Mouse (Mus musculus): ENCODE results near the gene Homer1. TPM values are rescaled to one million over a fixed set of nuclear protein-coding genes. Genes with fewer than 3 reads are reported as not detected.

Homer1 gene
- polyA plus RNA-seq, 1 experiment = 3.4 TPM

DNA sequence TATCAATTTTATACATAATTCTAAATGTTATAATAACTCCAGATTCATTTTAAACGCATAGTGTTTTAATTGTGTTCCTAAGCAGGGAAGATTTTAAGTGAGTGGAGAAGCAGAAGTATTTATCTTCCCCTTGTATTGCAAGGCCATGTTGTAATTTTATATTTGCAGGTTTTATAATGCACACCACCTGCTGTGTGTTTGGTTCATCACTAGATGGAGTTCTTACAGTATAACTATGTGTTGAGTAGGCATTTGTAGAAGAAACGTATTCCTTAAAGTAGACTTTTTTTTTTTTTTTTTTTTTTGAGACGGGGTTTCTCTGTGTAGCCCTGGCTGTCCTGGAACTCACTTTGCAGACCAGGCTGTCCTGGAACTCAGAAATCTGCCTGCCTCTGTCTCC, 35.9 kb downstream of the Homer1 start:
- WGBS = 62% methylated on average over 3 of the region's 3 CpGs
- no peak for TF ChIP-seq POLR2A (IDR thresholded peaks at IDR 0.05; ENCODE audit: low read depth, low read length)
- TF ChIP-seq CTCF (IDR thresholded peaks at IDR 0.05; ENCODE audit: extremely low read depth, insufficient read length, insufficient replicate concordance, low read depth, low read length) = no peak
- H3K27me3 ChIP-seq (ENCODE audit: control insufficient read depth, insufficient read depth, low read length) = no peaks in the 10 kb centered on the region
- H3K27ac ChIP-seq (ENCODE audit: insufficient read depth, low read depth, low read length) = no peak overlapping the region
- no peaks in the 10 kb centered on the region for H3K36me3 ChIP-seq (ENCODE audit: control insufficient read depth, insufficient read depth, low read length)
- no peaks in the 10 kb centered on the region for H3K4me1 ChIP-seq (ENCODE audit: control insufficient read depth, insufficient read depth, insufficient read length, low read length)
- no peak overlapping the region for H3K4me3 ChIP-seq (ENCODE audit: low read depth, low read length)

DNA sequence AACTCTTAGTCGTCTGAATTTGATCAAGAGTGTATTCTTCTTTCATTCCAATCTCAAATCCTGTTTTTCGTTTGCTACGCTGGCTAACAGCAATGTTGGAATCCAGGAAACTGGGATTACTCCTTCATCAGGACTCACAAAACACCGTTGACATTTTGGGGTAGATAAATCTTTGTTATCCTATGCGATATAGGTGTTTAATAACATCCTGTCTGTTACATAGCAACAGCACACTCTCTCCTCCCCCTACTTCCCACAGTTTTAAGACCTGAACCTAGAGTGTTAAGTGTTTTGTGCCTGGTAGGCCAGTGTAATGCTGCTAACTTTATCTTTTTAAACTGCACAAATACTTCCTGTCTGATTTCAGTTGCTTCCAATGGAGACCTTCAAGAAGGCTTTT, 39.0 kb downstream of the Homer1 start:
- Histone ChIP-seq H3K4me1 (ENCODE audit: control insufficient read depth, insufficient read depth, insufficient read length, low read length) (0 out of 2 replicates have a peak, but pooled peaks cover 2% of the 10 kb centered on the region), H3K27ac (ENCODE audit: insufficient read depth, low read depth, low read length) (no peak overlapping the region), H3K27me3 (ENCODE audit: control insufficient read depth, insufficient read depth, low read length) (no peaks in the 10 kb centered on the region), H3K36me3 (ENCODE audit: control insufficient read depth, insufficient read depth, low read length) (0 out of 2 replicates have a peak, but pooled peaks cover 2% of the 10 kb centered on the region), H3K4me3 (ENCODE audit: low read depth, low read length) (no peak overlapping the region)
- WGBS = 56% methylated on average over 5 of the region's 5 CpGs
- TF ChIP-seq POLR2A (IDR thresholded peaks at IDR 0.05; ENCODE audit: low read depth, low read length) = no peak
- no peak for TF ChIP-seq CTCF (IDR thresholded peaks at IDR 0.05; ENCODE audit: extremely low read depth, insufficient read length, insufficient replicate concordance, low read depth, low read length)

DNA sequence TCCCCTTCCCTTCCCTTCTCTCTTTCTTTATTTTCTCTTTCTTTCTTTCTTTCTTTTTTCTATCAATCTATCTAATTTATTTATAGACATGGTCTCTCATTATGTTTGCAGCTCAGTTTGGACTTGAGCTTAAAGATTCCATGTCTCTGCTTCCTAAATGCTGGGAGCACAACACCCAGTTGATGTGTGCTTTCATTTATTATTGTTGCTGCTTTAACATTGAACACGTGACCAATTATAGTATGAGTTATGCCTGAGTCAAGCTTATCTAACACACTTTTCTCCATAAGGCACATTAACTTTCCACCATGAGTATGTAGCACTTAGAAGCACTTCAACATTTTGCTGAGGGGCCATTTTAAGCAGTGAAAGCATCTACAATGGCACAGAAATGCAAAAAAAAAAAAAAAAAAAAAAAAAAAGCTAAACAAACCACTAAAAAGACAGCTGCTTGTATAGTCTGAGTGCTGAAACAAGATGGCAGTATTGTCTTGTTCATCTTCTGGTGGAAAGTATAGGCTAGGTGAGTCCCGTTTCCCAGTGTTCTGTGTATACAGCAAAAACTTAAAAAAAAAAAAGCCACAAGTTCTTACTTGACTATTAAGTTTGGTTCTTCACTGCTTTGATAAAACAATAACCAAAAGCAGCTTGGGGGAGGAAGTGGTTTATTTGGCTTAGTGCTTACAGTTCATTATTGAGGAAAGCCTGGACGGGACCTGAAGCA, 41.3 kb downstream of the Homer1 start:
- WGBS = 63% methylated on average over 3 of the region's 3 CpGs
- H3K27me3 ChIP-seq (ENCODE audit: control insufficient read depth, insufficient read depth, low read length) = no peaks in the 10 kb centered on the region
- H3K27ac ChIP-seq (ENCODE audit: insufficient read depth, low read depth, low read length) = no peak overlapping the region
- peaks cover 4% of the 10 kb centered on the region; the same call in 1 of the 2 replicates for H3K4me1 ChIP-seq (ENCODE audit: control insufficient read depth, insufficient read depth, insufficient read length, low read length)
- H3K36me3 ChIP-seq (ENCODE audit: control insufficient read depth, insufficient read depth, low read length) = 0 out of 2 replicates have a peak, but pooled peaks cover 2% of the 10 kb centered on the region
- H3K4me3 ChIP-seq (ENCODE audit: low read depth, low read length) = no peak overlapping the region
- TF ChIP-seq POLR2A (IDR thresholded peaks at IDR 0.05; ENCODE audit: low read depth, low read length) = no peak
- TF ChIP-seq CTCF (IDR thresholded peaks at IDR 0.05; ENCODE audit: extremely low read depth, insufficient read length, insufficient replicate concordance, low read depth, low read length) = no peak

DNA sequence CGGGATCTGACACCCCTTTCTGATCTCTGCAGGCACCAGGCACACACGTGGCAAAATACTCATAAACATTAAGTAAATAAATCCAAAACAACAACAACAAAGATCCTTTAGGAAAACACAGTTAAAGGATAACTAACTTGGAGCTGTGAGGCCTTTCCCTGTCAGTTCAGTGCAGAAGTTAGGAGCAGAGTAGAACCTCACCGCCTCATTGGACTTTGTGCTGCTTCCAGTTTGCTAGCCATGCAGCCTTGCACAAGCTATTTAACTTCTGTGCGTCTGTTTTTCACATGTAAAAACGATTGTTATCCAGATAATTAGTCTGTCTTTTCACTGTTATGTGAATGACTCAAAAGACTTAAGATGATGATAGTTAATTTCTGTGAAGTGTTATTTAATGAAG, 43.2 kb downstream of the Homer1 start:
- H3K27ac ChIP-seq (ENCODE audit: insufficient read depth, low read depth, low read length) = peak overlapping the region; percentile 90

DNA sequence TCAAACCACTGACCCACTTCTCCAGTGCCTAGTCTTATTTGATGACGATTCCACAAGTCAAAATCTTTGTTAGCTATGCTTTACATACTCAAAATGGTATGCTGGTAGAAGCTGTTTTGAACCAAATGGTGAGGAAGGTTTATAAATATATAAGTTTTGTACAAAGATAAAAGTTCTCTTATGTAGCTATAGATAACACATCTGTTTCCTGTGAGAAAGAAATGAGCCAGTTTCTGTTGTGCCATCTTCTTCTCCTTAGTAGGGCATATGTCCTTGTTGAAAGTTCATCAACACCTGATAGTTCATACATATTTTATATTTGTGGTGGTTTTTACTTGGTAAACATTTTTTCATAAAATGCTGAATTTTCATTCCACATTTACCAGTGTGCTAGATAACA, 45.0 kb downstream of the Homer1 start:
- TF ChIP-seq CTCF (IDR thresholded peaks at IDR 0.05; ENCODE audit: extremely low read depth, insufficient read length, insufficient replicate concordance, low read depth, low read length) = no peak
- TF ChIP-seq POLR2A (IDR thresholded peaks at IDR 0.05; ENCODE audit: low read depth, low read length) = no peak
- H3K4me1 ChIP-seq (ENCODE audit: control insufficient read depth, insufficient read depth, insufficient read length, low read length) = peaks cover 4% of the 10 kb centered on the region; the same call in 1 of the 2 replicates
- H3K27ac ChIP-seq (ENCODE audit: insufficient read depth, low read depth, low read length) = no peak overlapping the region
- WGBS = 87% methylated on average over 1 of the region's 1 CpGs
- no peaks in the 10 kb centered on the region for H3K27me3 ChIP-seq (ENCODE audit: control insufficient read depth, insufficient read depth, low read length)
- H3K36me3 ChIP-seq (ENCODE audit: control insufficient read depth, insufficient read depth, low read length) = 0 out of 2 replicates have a peak, but pooled peaks cover 2% of the 10 kb centered on the region
- H3K4me3 ChIP-seq (ENCODE audit: low read depth, low read length) = no peak overlapping the region

More for the DNA sequence above, 43.2 kb downstream of the Homer1 start:
- Histone ChIP-seq H3K4me3 (ENCODE audit: low read depth, low read length) (no peak overlapping the region), H3K27me3 (ENCODE audit: control insufficient read depth, insufficient read depth, low read length) (no peaks in the 10 kb centered on the region), H3K36me3 (ENCODE audit: control insufficient read depth, insufficient read depth, low read length) (0 out of 2 replicates have a peak, but pooled peaks cover 2% of the 10 kb centered on the region), H3K4me1 (ENCODE audit: control insufficient read depth, insufficient read depth, insufficient read length, low read length) (peaks cover 4% of the 10 kb centered on the region; the same call in 1 of the 2 replicates)
- WGBS = 25% methylated on average over 5 of the region's 5 CpGs
- TF ChIP-seq CTCF (IDR thresholded peaks at IDR 0.05; ENCODE audit: extremely low read depth, insufficient read length, insufficient replicate concordance, low read depth, low read length) (no peak), POLR2A (IDR thresholded peaks at IDR 0.05; ENCODE audit: low read depth, low read length) (no peak)

DNA sequence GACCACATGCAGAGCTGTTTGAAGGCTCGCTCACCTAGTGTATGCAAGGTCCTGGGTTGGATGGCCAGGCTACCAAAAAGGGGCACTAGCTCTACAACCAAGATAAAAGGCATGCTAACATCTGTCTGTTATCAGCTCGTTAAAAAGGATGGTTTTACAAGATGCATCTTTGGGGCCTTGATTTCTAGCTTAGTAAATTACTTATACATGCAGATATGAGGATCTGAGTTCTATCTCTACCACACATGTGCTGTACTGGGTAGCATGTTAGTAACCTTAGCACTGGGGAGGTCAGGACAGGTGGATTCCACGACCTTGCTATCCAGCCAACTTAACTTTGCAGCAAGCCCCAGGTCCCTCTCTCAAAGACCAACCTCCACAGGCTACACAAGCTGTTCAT, 46.4 kb downstream of the Homer1 start:
- Histone ChIP-seq H3K4me1 (ENCODE audit: control insufficient read depth, insufficient read depth, insufficient read length, low read length) (peaks cover 4% of the 10 kb centered on the region; the same call in 1 of the 2 replicates), H3K27me3 (ENCODE audit: control insufficient read depth, insufficient read depth, low read length) (no peaks in the 10 kb centered on the region), H3K4me3 (ENCODE audit: low read depth, low read length) (no peak overlapping the region), H3K36me3 (ENCODE audit: control insufficient read depth, insufficient read depth, low read length) (0 out of 2 replicates have a peak, but pooled peaks cover 2% of the 10 kb centered on the region), H3K27ac (ENCODE audit: insufficient read depth, low read depth, low read length) (no peak overlapping the region)
- TF ChIP-seq POLR2A (IDR thresholded peaks at IDR 0.05; ENCODE audit: low read depth, low read length) = no peak
- no peak for TF ChIP-seq CTCF (IDR thresholded peaks at IDR 0.05; ENCODE audit: extremely low read depth, insufficient read length, insufficient replicate concordance, low read depth, low read length)
- 85% methylated on average over 3 of the region's 3 CpGs for WGBS

DNA sequence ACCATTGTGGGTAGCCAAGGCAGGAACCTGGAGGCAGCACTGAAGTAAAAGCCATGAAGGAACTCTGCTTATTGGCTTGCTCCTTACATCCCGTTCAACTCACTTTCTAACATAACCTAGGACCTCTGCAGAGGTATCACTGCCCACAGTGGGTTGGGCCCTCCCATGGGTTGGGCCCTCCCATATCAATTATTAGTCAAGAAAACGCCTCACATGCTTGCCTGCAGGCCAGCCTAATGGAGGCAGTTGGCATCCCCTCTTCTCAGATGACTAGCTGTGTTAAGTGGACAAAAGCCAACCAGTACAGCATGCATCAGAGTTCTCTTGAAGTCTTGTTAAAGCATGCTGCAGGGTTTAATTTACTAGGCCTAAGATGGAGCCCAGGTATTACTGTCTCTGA, 52.6 kb downstream of the Homer1 start:
- Histone ChIP-seq H3K4me1 (ENCODE audit: control insufficient read depth, insufficient read depth, insufficient read length, low read length) (peaks cover 2% of the 10 kb centered on the region), H3K4me3 (ENCODE audit: low read depth, low read length) (no peak overlapping the region), H3K27ac (ENCODE audit: insufficient read depth, low read depth, low read length) (no peak overlapping the region), H3K36me3 (ENCODE audit: control insufficient read depth, insufficient read depth, low read length) (peaks cover 3% of the 10 kb centered on the region; the same call in 1 of the 2 replicates), H3K27me3 (ENCODE audit: control insufficient read depth, insufficient read depth, low read length) (no peaks in the 10 kb centered on the region)
- WGBS = 66% methylated on average over 2 of the region's 2 CpGs
- TF ChIP-seq POLR2A (IDR thresholded peaks at IDR 0.05; ENCODE audit: low read depth, low read length) (no peak), CTCF (IDR thresholded peaks at IDR 0.05; ENCODE audit: extremely low read depth, insufficient read length, insufficient replicate concordance, low read depth, low read length) (no peak)
